Mouse (Mus musculus): Measurements from ENCODE around the gene Miox.

GRCm38 (mm10) chr15:89374340-89374739 lies 40.1 kb downstream of the Miox start:
- TF ChIP-seq CTCF (IDR thresholded peaks at IDR 0.05; ENCODE audit: low read depth) (no peak), EP300 (optimal IDR thresholded peaks at IDR 0.05) (no peak)
